Mouse (Mus musculus) neural tube, embryonic 13.5 days (tissue): ENCODE data around the gene Trim54. TPM values are rescaled to one million over a fixed set of nuclear protein-coding genes. Genes with fewer than 3 reads are reported as not detected.

ENCODE experiments used
- ATAC-seq: fragments of 200-750 bp; cut with Nextera tagmentation; 2 replicates; pipeline ENCODE4 v1.8.0; 2017; ENCODE audit warnings: low read depth, mild to moderate bottlenecking, moderate TSS enrichment, moderate library complexity
- H3K27ac ChIP-seq: fragments of 300-500 bp; sonication (generic); replicated peaks from 2 replicates; pipeline ENCODE4 v1.5.1; 2015; ENCODE audit warnings: moderate library complexity, mild to moderate bottlenecking, inconsistent platforms
- H3K27me3 ChIP-seq: fragments of 300-500 bp; sonication (generic); 2 replicates; pipeline ENCODE4 v1.6.1; 2015; ENCODE audit warnings: mild to moderate bottlenecking, inconsistent platforms
- H3K36me3 ChIP-seq: fragments of 300-500 bp; sonication (generic); 2 replicates; pipeline ENCODE4 v1.6.1; 2015; ENCODE audit warnings: mild to moderate bottlenecking, inconsistent platforms
- H3K4me1 ChIP-seq: fragments of 300-500 bp; sonication (generic); replicated peaks from 2 replicates; pipeline ENCODE4 v1.6.1; 2015; ENCODE audit warnings: inconsistent platforms
- H3K4me2 ChIP-seq: fragments of 300-500 bp; sonication (generic); 2 replicates; pipeline ENCODE4 v1.6.1; 2015; ENCODE audit warnings: inconsistent platforms, mild to moderate bottlenecking, moderate library complexity
- H3K4me3 ChIP-seq: fragments of 300-500 bp; sonication (generic); 2 replicates; pipeline ENCODE4 v1.5.1; 2015; ENCODE audit warnings: mild to moderate bottlenecking, inconsistent platforms
- H3K9ac ChIP-seq: fragments of 300-500 bp; sonication (generic); 2 replicates; pipeline ENCODE4 v1.6.1; 2015; ENCODE audit warnings: moderate library complexity, mild to moderate bottlenecking, inconsistent platforms
- H3K9me3 ChIP-seq: fragments of 300-500 bp; sonication (generic); 2 replicates; pipeline ENCODE4 v1.6.1; 2016; ENCODE audit warnings: inconsistent platforms
- WGBS: fragments of 180-500 bp; shearing (Covaris S2); methylation state at CpG from one replicate; pipeline ENCODE4 v1.1.7; 2015; 5-methylcytosine and 5-hydroxymethylcytosine counted together
- polyA plus RNA-seq: library from polyadenylated mRNA; unstranded; fragments of >200 nt; fragmentation: Nextera tagmentation; extraction: Ambion mirVana; gene quantifications from 2 replicates; pipeline ENCODE4 v1.2.1, GENCODE M21; 2015

Gene Trim54
- polyA plus RNA-seq, 1 experiment from 2014 or later = 0.40 TPM

DNA sequence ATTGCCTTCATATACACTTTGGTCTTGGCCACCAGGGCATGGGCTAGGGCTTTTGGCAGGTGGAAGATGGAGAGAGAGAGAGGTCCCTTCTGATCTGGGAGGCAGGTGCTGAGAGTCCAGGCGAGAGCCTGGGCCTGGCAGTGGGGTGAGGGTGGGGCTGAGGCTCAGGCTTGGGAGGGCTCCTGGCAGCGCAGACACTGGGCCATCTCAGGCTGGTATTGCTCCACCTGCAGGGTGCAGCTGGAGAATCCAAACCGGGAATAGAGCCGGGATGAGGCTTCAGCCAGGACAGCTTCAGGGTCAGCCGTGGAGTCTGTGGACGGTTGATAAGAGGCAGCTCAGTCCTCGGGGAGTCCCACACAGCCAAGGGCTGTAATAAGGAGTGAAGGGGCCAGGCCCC, 29.9 kb upstream of the Trim54 start:
- Histone ChIP-seq H3K4me2 (no peak overlapping the region), H3K9ac (no peak overlapping the region), H3K36me3 (no peaks in the 10 kb centered on the region), H3K4me1 (peaks cover 53% of the 10 kb centered on the region), H3K4me3 (no peak overlapping the region), H3K27ac (no peak overlapping the region), H3K27me3 (peaks cover 39% of the 10 kb centered on the region), H3K9me3 (no peaks in the 10 kb centered on the region)
- ATAC-seq = no peak
- WGBS = 32% methylated on average over 7 of the region's 7 CpGs

DNA sequence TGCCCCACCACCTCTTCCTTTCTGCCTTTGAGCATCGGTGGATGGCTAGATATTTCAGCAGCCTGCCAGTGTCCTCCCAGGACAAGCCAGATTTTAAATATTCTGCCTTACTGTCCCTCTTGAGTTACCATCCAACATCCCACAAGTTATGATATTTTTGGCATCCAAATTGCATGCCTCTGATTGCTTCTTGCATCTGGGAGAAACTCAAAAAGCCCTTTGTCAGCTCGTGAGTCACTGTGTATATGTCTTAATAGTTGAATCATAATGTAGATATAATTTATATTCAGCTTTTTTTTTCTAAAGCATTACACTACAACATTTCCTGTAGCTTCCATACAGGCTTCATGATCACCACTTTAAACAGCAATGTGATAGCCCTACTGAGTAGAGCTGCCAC, 29.4 kb upstream of the Trim54 start:
- no peaks in the 10 kb centered on the region for H3K9me3 ChIP-seq
- no peak overlapping the region for H3K4me3 ChIP-seq
- no peak overlapping the region for H3K27ac ChIP-seq
- no peak for ATAC-seq
- H3K27me3 ChIP-seq = peaks cover 44% of the 10 kb centered on the region
- 68% methylated on average over 2 of the region's 2 CpGs for WGBS
- peaks cover 55% of the 10 kb centered on the region for H3K4me1 ChIP-seq
- H3K4me2 ChIP-seq = no peak overlapping the region
- H3K36me3 ChIP-seq = no peaks in the 10 kb centered on the region
- no peak overlapping the region for H3K9ac ChIP-seq

DNA sequence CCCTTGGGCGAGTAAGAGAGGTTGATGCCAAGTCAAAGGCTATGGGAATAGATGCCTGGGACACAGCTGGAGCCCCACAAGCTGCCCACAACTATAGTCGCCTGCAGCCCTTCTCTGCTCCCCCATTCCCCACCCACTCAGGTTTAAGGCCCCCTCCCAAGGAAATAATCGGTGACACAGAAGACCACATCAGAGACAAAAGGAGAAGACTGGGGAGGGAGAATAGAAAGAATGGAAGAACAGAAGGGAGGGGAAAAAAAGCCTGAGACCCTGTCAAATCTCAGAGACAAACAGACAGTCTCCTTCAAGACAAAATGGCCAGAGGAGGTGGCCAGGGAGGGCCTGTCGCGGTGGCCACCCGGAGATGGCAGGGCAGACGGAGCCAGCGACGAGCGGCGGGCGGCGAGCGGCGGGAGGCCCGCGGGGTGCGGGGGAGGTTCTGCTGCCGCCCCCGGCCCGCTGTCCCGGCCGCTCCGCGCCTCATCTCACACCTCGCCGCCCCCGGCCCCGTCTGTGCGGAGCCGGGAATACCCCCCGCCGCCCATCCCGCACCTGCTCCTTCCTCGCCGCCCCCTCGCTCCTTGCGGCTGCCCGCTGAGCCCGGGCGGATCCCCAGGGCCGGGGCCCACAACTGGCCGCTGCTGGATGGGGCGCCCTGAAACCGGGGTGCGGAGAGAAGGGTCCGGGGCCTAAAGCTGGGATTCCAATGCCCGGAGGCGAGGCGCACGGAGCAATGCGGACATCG, 24.1 kb upstream of the Trim54 start:
- H3K9ac ChIP-seq = peak overlapping the region; percentile 85
- peak; percentile 8; the same call in 1 of the 2 replicates for ATAC-seq
- H3K27ac ChIP-seq = peak overlapping the region; percentile 52; the same call in 1 of the 2 replicates
- peaks cover 59% of the 10 kb centered on the region for H3K4me1 ChIP-seq
- H3K27me3 ChIP-seq = peaks cover 97% of the 10 kb centered on the region
- peak overlapping the region; percentile 58 for H3K4me2 ChIP-seq
- no peaks in the 10 kb centered on the region for H3K36me3 ChIP-seq
- under 1% methylated on average over 44 of the region's 53 CpGs for WGBS
- peak overlapping the region; percentile 61 for H3K4me3 ChIP-seq
- H3K9me3 ChIP-seq = no peaks in the 10 kb centered on the region

DNA sequence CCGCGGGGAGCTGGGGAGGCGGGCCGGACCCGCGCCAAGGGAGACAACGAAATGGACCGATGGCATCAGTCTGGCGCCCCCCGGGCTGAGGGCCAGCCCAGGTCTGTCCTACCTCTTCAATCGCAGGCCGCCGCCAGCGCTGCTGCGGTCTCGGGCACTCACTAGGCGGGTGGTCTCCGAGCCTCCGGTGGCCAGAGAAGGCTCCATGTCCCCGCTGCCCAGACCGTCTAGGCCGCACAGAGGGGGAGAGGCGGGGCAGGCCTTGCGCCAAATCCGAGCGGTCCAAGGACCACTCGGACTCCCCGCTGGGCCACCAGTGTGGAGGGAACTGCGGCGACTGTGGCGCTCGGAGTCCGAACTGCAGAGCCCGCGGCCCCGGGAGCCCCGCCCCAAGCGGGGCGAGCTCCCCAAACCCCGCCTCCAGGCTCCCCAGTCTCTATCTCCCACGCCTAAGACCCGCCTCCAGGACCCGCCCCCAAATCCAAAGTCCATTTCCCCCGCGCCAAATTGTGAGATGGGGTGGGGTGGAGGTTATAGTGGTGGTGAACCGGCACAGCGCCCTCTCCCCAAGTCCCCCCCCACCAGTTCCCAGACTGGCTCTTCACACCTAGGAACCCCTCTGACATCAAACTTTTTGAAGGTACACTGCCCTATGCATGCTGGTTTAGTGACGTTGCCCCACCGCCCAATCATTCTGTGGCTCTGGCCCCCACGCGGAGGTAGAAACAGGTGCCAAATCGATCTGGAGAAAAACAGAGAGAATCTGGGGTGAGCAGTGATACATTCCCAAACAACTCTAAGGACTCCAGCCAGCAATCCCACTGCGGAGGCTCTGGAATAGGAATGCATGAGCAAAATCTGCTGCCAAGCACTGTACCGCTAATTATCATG, 23.1 kb upstream of the Trim54 start:
- Histone ChIP-seq H3K9ac (peak overlapping the region; percentile 85), H3K4me3 (peak overlapping the region; percentile 61), H3K4me2 (peak overlapping the region; percentile 58), H3K27ac (peak overlapping the region; percentile 52), H3K36me3 (no peaks in the 10 kb centered on the region), H3K4me1 (peaks cover 59% of the 10 kb centered on the region), H3K27me3 (peaks cover 100% of the 10 kb centered on the region), H3K9me3 (no peaks in the 10 kb centered on the region)
- under 1% methylated on average over 51 of the region's 54 CpGs for WGBS
- peak; percentile 61 for ATAC-seq

DNA sequence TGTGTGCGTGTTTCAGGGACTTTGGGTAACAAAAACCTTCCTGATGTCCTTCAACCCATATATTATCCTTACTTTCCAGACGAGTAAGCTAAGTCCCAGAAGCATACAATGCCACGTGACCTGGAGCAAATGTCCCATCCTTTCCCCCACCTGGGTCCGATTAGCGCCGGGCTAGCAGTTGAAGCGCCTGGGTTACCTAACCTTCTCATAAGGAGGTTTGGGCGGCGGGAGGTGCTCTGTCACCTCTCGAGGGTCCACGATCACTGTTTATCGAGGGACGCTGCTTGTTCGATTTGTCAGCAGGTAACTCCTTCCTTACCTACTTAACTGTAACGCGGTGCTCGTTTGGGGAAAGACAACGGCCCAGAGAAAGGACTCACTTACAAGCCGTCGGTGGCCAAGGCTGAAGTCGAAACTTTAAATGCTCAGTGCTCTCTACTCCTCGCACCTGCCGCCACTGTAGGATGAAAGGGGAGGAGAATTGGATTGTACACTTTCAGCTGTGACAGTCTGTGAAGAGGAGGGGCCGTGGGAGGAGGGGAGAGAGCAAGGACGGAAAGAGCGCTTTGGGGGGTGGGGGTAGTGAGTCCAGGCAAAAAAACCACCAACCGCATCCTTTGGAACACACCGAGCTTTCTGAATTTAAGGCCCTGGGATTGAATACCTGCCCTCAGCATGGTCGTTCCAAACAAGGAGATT, 22.3 kb upstream of the Trim54 start:
- WGBS = 2% methylated on average over 29 of the region's 29 CpGs
- Histone ChIP-seq H3K9ac (no peak overlapping the region), H3K36me3 (no peaks in the 10 kb centered on the region), H3K4me2 (peak overlapping the region; percentile 58), H3K27me3 (peaks cover 95% of the 10 kb centered on the region), H3K27ac (no peak overlapping the region), H3K4me3 (peak overlapping the region; percentile 61), H3K9me3 (no peaks in the 10 kb centered on the region), H3K4me1 (peaks cover 59% of the 10 kb centered on the region)
- no peak for ATAC-seq

DNA sequence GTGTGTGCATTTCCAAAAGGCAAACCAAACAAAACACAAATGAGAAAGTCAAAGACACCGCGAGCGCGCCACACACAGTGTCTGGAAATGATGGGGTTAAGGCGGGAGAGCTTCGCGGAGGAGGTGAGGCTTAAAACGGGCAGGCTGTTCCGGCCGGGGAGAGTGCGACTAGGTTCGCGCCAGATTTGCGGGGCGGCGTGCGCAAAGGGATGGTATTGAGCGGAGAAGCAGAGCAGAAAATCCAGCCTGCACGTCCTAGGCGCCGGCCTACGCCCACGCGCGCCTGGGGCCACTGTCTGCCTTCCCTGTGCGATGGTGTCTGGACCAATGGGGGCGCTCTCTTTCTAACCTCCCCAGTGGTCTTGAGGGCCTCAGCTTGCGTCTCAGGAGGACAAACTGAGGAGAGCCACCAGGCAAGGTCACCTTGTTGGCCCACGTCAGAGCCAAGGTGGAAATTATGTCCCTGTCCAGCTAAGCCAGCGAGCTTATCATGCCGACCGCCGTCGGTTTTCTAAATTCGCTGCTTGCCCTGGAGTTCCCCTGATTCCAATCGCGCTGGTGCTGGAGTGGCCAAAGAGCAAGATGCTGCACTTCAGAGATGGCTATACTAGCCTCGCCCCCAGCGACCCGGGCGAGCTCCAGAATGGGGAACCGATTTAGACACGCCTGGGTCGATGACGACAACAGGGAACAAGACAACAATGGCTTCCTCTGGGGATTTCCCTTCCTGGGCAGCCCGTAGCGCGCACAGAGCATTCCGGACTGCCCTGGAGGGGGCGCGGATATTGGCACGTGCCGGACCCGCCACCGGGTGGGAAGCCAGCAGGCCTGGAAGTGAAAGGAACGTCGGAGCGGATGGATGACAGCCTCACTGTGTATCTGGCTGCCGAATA, 21.5 kb upstream of the Trim54 start:
- under 1% methylated on average over 59 of the region's 59 CpGs for WGBS
- no peak for ATAC-seq
- Histone ChIP-seq H3K9me3 (no peaks in the 10 kb centered on the region), H3K4me2 (peak overlapping the region; percentile 58), H3K27ac (no peak overlapping the region), H3K27me3 (peaks cover 91% of the 10 kb centered on the region), H3K36me3 (no peaks in the 10 kb centered on the region), H3K4me3 (peak overlapping the region; percentile 61), H3K4me1 (peaks cover 57% of the 10 kb centered on the region), H3K9ac (peak overlapping the region; percentile 26; the same call in 1 of the 2 replicates)

DNA sequence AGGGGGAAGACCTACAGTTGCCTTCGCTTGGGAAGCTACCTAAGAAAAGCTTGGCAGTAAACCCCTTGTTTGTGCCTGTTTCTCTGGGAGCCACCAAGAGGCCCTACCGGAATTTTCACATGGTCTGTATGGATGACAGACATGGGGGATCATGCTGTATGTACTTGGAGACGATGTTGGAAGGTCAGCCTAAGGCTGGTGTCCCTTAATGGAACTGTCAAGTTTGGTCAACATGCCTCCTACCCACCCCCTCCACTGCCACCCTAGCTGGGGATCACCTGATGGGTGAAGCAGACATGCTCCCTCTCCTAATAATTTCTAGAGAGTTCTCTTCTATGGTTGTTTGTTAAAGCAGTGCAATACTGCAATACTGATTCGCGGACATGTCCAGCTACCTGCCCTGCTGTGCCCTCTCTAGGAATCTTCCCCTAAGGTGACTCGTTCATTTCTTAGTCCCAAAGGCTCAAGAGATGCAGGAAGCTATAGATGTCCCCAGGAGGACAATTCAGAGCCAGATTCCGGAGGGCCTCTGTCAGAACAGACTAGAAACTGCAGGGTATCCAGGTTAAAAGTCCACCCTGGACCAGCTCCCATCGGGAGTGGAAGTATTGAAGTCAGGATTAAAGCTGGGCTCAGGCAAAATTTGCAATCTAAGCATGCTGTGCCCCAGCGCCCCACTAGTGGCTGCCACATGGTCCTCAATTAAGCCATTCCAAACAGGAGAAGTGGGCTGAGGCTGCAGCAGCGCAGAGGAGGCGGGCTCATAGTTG, 20.6 kb upstream of the Trim54 start:
- H3K9ac ChIP-seq = no peak overlapping the region
- no peak for ATAC-seq
- no peaks in the 10 kb centered on the region for H3K36me3 ChIP-seq
- H3K4me3 ChIP-seq = 0 out of 2 replicates have a peak overlapping the region, but pooled peaks have one; percentile 61
- peak overlapping the region; percentile 58 for H3K4me2 ChIP-seq
- WGBS = 21% methylated on average over 11 of the region's 11 CpGs
- peaks cover 49% of the 10 kb centered on the region for H3K4me1 ChIP-seq
- no peak overlapping the region for H3K27ac ChIP-seq
- H3K9me3 ChIP-seq = no peaks in the 10 kb centered on the region
- H3K27me3 ChIP-seq = peaks cover 87% of the 10 kb centered on the region

DNA sequence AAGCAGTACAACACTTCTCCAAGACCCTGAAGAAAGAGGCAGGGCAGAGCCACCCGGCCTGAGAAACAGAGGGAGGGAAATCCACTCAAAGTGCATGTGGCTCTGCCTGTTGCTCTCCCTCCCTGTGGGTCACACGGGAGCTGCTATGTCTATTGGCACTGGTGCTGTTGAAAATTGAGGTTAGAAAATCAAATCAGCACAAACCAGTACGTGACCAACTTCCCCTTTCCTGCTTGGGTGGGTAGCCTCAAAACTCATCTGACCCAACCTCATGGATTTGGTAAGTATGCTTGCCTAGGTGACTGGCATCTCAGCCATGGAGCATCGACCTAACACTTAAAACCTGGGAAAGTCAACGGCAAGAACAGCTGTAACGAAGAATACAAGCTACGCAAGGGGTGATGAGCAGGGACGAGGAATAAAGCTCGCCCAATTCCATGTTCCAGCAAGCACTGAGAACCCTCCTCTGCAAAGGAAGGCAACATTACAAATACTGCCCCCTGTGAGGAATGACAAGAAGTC, 10.6 kb upstream of the Trim54 start, which contains the start of gene Dnajc5g:
Gene Dnajc5g, plus strand, starts transcription at position 472 of the 522 bp plus-strand sequence.
- H3K4me2 ChIP-seq = no peak within 1 kb of the TSS
- no peaks in the 10 kb centered on the region for H3K4me1 ChIP-seq
- no peaks in the 10 kb centered on the region for H3K36me3 ChIP-seq
- ATAC-seq = no peak
- no peak within 1 kb of the TSS for H3K9ac ChIP-seq
- no peak within 1 kb of the TSS for H3K27ac ChIP-seq
- H3K27me3 ChIP-seq = no peaks in the 10 kb centered on the region; the same call in 1 of the 2 replicates
- no peaks in the 10 kb centered on the region for H3K9me3 ChIP-seq
- 84% methylated on average over 9 of the region's 9 CpGs for WGBS
- H3K4me3 ChIP-seq = no peak within 1 kb of the TSS

DNA sequence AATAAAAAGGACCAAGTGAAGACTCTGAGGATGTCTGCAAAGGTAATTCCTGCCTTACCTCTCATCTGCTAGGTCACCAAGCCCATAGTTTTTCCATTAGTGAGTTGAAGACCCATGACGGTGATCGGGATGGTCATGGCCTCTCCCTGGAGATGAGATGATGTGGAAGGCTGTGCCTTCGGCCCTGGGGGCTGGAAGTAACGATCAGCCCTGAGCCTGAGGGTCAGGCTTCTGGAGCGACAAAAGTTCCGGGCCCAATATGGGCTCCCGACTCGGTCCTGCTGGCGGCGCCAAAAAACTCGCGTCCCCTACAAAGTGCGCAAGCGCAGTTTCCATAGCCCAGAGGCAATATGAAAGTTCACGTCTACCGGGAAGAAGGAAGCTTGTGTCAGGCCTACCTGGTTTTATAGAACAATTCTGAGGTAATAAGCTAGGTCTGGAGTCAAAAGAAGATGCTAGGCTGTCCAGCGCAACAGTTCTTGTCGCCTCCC, 8.5 kb upstream of the Trim54 start, which contains the start of gene Slc30a3:
Gene Slc30a3, minus strand, starts transcription at position 238 of the 491 bp plus-strand sequence.
- ATAC-seq = no peak
- 90% methylated on average over 18 of the region's 18 CpGs for WGBS
- no peaks in the 10 kb centered on the region for H3K9me3 ChIP-seq
- H3K4me1 ChIP-seq = no peaks in the 10 kb centered on the region
- H3K27me3 ChIP-seq = peaks cover 5% of the 10 kb centered on the region; the same call in 1 of the 2 replicates
- H3K4me2 ChIP-seq = no peak within 1 kb of the TSS
- no peak within 1 kb of the TSS for H3K9ac ChIP-seq
- no peak within 1 kb of the TSS for H3K27ac ChIP-seq
- H3K4me3 ChIP-seq = no peak within 1 kb of the TSS
- no peaks in the 10 kb centered on the region for H3K36me3 ChIP-seq

DNA sequence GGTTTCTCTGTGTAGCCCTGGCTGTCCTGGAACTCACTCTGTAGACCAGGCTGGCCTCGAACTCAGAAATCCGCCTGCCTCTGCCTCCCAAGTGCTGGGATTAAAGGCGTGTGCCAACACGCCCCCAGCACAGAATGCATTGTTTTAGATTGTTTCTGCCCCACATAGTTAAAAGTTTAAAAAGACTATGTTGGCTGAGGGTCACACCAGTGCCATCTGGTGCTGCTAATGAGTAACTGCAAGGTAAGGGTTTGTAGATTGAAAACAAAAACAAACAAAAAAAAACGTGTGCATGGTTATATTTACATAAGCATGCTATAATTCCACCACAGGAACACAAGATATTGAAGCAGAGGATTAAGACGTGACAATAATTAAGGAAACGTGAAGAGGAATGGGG, 5.7 kb upstream of the Trim54 start:
- no peak for ATAC-seq
- Histone ChIP-seq H3K36me3 (no peaks in the 10 kb centered on the region), H3K4me1 (no peaks in the 10 kb centered on the region), H3K9ac (no peak overlapping the region), H3K27ac (no peak overlapping the region), H3K4me2 (no peak overlapping the region), H3K4me3 (no peak overlapping the region), H3K27me3 (peaks cover 9% of the 10 kb centered on the region; the same call in 1 of the 2 replicates), H3K9me3 (no peaks in the 10 kb centered on the region)
- WGBS = 39% methylated on average over 7 of the region's 7 CpGs
